8 mouse cellular contexts compared by ENCODE assay signal in genomic region chr8:82351268-82351943, GRCm38 (mm10). TPM values are rescaled to one million over a fixed set of nuclear protein-coding genes. Genes with fewer than 3 reads are reported as not detected.
A peak's percentile ranks its signal among the peaks of the same experiment; 100 is the strongest.
DNase-seq lines count a peak whose midpoint lies in the region; ATAC-seq and TF ChIP-seq lines count a peak whose summit lies in the region.

No protein-coding gene starts in this region.

- H3K27ac ChIP-seq in embryonic facial prominence, embryonic 11.5 days (replicated peaks; ENCODE audit: low read depth, low read length): no peak overlapping the region
- no peak overlapping the region for H3K27ac ChIP-seq in embryonic facial prominence, embryonic 10.5 days (replicated peaks)
- H3K27ac ChIP-seq in thymus, adult 2 months (ENCODE audit: control insufficient read depth, insufficient read depth, low read length): no peak overlapping the region

- H3K36me3 ChIP-seq in embryonic facial prominence, embryonic 11.5 days (replicated peaks; ENCODE audit: control insufficient read depth, insufficient read depth, low read depth, low read length): no peaks in the 10 kb centered on the region
- no peaks in the 10 kb centered on the region for H3K36me3 ChIP-seq in embryonic facial prominence, embryonic 10.5 days (replicated peaks)
- no peaks in the 10 kb centered on the region for H3K36me3 ChIP-seq in thymus, adult 2 months (ENCODE audit: control insufficient read depth, insufficient read depth, low read length)

- no peak for ATAC-seq in embryonic facial prominence, embryonic 11.5 days (replicated peaks; ENCODE audit: insufficient number of reproducible peaks, low FRiP score, low TSS enrichment, low read depth)

- H3K4me1 ChIP-seq in embryonic facial prominence, embryonic 11.5 days (ENCODE audit: control insufficient read depth, insufficient read depth, low read length): no peaks in the 10 kb centered on the region
- H3K4me1 ChIP-seq in embryonic facial prominence, embryonic 10.5 days: no peaks in the 10 kb centered on the region
- no peaks in the 10 kb centered on the region for H3K4me1 ChIP-seq in thymus, adult 2 months (replicated peaks; ENCODE audit: control insufficient read depth, insufficient read depth, low read length)

- H3K9me3 ChIP-seq in embryonic facial prominence, embryonic 11.5 days (replicated peaks; ENCODE audit: control insufficient read depth, low read length): no peaks in the 10 kb centered on the region
- H3K9me3 ChIP-seq in embryonic facial prominence, embryonic 10.5 days: no peaks in the 10 kb centered on the region

- TF ChIP-seq POLR2A in thymus, adult 2 months (IDR thresholded peaks at IDR 0.05; ENCODE audit: control insufficient read depth, extremely low read depth, insufficient read depth, low read length, poor library complexity): no peak

- H3K9ac ChIP-seq in embryonic facial prominence, embryonic 11.5 days (replicated peaks; ENCODE audit: low read length): no peak overlapping the region

- H3K4me3 ChIP-seq in embryonic facial prominence, embryonic 11.5 days (ENCODE audit: low read depth, low read length): no peak overlapping the region
- no peak overlapping the region for H3K4me3 ChIP-seq in embryonic facial prominence, embryonic 10.5 days
- H3K4me3 ChIP-seq in thymus, adult 2 months (ENCODE audit: control insufficient read depth, insufficient read depth, low read length): no peak overlapping the region

- WGBS in embryonic facial prominence, embryonic 11.5 days: 56% methylated on average over 1 of the region's 1 CpGs
- WGBS in embryonic facial prominence, embryonic 10.5 days: 60% methylated on average over 1 of the region's 1 CpGs
- WGBS in thymus, adult 2 months: 73% methylated on average over 1 of the region's 1 CpGs

- H3K27me3 ChIP-seq in embryonic facial prominence, embryonic 11.5 days (ENCODE audit: control insufficient read depth, insufficient read depth, low read length): no peaks in the 10 kb centered on the region
- no peaks in the 10 kb centered on the region for H3K27me3 ChIP-seq in embryonic facial prominence, embryonic 10.5 days (replicated peaks; ENCODE audit: low read depth, poor library complexity, severe bottlenecking)
- no peaks in the 10 kb centered on the region for H3K27me3 ChIP-seq in thymus, adult 2 months (ENCODE audit: control insufficient read depth, insufficient read depth, low read length)

- no peak overlapping the region for H3K4me2 ChIP-seq in embryonic facial prominence, embryonic 11.5 days (ENCODE audit: low read depth, low read length)

- DNase-seq in embryonic facial prominence, embryonic 11.5 days (ENCODE audit: low spot score): peak; percentile 13
- no peak for DNase-seq in embryonic facial prominence, embryonic 10.5 days (ENCODE audit: low spot score)
- peak; percentile 22 for DNase-seq in thymus, adult 2 months
- DNase-seq in thymus, adult 18-20 months: no peak
- peak; percentile 22 for DNase-seq in lung, postnatal 10 days
- no peak for DNase-seq in embryo, embryonic 10.5 days (ENCODE audit: low spot score)
- DNase-seq in embryo, embryonic 11 days: no peak
- DNase-seq in cerebellum, adult 8-10 months: no peak

- no peak for TF ChIP-seq CTCF in thymus, adult 2 months (IDR thresholded peaks at IDR 0.05; ENCODE audit: borderline replicate concordance, control insufficient read depth, extremely low read depth, insufficient read depth, low read length, poor library complexity)

RNA-seq across cellular contexts. Expression of gene Il15, which starts 51.6 kb away (rescaled TPM):
- polyA plus RNA-seq in embryonic facial prominence, embryonic 11.5 days (2014; fragmentation: Nextera tagmentation; extraction: Ambion mirVana): 2.1 and 2.6 TPM in 2 replicates
- polyA plus RNA-seq in embryonic facial prominence, embryonic 10.5 days (2016; fragmentation: Nextera tagmentation; extraction: Ambion mirVana): 2.2 and 2.9 TPM in 2 replicates
- polyA plus RNA-seq in thymus, adult 2 months (2012; rRNA removed): 4.6 and 9.5 TPM in 2 replicates

Comparison
In these comparisons a context has a peak if more than half of its experiments do, and no peak if none do; other contexts are left out.
1. DNase-seq: peak in embryonic facial prominence, embryonic 11.5 days (single experiment), thymus, adult 2 months (single experiment) and lung, postnatal 10 days (single experiment); none in embryonic facial prominence, embryonic 10.5 days (single experiment), thymus, adult 18-20 months (0 of 2), embryo, embryonic 10.5 days (single experiment), embryo, embryonic 11 days (single experiment) and cerebellum, adult 8-10 months (single experiment).